Mouse (Mus musculus): ENCODE data around the gene Gprasp2.
"Not testable (repeated sequence)": the region's sequence is repeated elsewhere in the genome, so short reads cannot be mapped to it uniquely, and the experiment has no call there.

Gene Gprasp2

DNA sequence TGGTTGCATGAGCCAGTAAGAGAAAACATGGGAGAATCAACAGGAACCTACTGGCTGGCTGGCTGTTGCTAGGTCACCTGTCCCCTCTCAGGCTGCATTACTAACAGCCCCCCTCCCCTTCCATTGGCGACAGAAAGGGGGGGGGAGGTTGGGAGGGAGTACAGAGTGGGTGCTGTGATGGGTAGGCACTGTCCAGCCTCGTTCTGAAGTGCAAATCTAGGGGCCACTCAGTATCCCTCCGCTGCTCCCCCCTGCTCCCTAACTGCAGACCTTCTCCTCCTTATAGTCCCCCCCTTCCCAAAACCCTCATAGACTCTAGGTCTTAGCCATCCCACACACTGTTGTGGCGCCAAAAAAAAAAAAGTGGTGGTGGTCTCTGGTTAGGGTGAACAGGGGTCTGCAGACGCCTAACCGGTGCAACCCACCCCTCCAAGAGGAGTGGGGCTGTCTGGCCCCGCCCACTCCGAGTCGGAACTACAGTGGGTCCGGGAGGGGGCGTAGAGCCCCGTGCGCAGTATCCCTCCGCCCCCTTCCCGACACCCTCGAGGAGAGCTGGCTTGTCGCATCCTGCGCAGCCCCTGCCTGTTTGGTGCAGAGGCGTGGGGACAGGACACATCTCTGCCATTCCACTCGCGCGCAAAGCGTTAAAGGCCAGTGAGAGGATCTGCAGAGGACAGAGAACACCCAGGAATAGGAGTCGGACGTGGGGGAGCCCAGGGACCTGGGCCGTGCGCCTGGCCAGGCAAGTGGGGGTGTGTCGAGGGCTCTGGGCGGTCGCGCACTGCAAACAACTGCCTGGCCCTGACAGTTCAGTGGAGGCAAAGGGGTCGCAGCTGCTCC, at the start of gene Gprasp2:
TSS of gene Gprasp2 (plus strand) at position 514 of the 840 bp plus-strand sequence.
- POLR2A ChIA-PET, result interaction anchor here in 1 of 4 experiments (0.7 to 0.9 kb wide), 2 partner anchors 42 to 96 kb away, joined by 3 to 4 read pairs; partner anchors contain the start of genes Armcx5 and Gprasp1
- CTCF ChIA-PET, result interaction anchor here in 1 of 4 experiments (1.0 kb wide), 1 partner anchor 135 kb away, joined by 3 read pairs; no protein-coding TSS in a partner anchor

DNA sequence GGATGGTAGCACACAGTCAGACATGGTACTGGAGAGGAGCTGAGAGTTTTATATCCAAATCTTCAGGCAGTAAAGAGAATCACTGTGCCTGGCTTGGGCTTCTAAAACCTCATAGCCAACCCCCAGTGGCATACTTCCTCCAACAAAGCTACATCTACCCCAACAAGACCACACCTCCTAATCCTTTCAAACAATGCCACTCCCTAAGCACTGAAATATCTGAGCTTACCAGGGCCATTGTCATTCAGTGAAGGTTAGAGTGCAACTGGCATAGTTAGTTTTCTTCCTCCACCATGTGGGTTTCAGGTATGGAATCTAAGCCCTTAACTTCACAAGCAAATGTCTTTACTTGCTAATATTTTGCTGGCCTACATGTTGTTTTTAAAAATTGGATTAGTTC, 47.3 kb upstream of the Gprasp2 start:
- ChIA-PET POLR2A (interaction anchor here in 1 of 4 experiments (1.2 kb wide), 1 partner anchor 49 kb away, joined by 3 read pairs; the partner anchor contains the start of genes Armcx5 and Gprasp1), CTCF (no interaction called here)

DNA sequence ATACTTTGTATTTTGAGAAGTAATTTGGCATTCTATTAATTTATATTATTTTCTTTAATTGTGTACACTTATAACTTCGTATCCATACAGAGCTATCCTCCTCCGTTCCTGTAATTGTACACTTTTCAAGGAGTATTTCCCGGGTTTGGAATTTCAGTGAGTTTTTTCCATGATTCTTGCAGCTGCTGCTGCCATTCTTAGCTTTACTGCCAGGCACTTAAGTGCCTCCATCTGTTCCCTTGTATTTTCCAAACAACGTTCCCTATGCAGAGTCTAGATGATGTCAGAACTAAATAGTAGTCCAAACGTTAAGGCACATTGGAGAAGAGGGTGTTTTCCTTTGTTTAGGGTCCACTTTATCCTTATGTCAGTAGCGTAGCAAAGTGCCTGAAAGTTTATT, 46.5 kb upstream of the Gprasp2 start:
- ChIA-PET CTCF (no interaction called here), POLR2A (interaction anchor here in 1 of 4 experiments (1.2 kb wide), 1 partner anchor 50 kb away, joined by 3 read pairs; the partner anchor contains the start of genes Armcx5 and Gprasp1)

- CTCF ChIA-PET, result interaction anchor here in 1 of 4 experiments (1.2 kb wide), 1 partner anchor 180 kb away, joined by 3 read pairs; no protein-coding TSS in a partner anchor
- POLR2A ChIA-PET, result interaction anchor here (0.6 to 1.4 kb wide), 7 partner anchors 43 to 380 kb away, joined by 3 to 8 read pairs (median 4); partner anchors contain the start of genes Armcx5 (in 1 of the 4), Gprasp1 (in 1 of the 4), Gprasp2 (in 1 of the 4) and Tceal8 (in 1 of the 4)
Measured at GRCm38 (mm10) chrX:135795591-135796304, 43.1 kb upstream of the Gprasp2 start.

DNA sequence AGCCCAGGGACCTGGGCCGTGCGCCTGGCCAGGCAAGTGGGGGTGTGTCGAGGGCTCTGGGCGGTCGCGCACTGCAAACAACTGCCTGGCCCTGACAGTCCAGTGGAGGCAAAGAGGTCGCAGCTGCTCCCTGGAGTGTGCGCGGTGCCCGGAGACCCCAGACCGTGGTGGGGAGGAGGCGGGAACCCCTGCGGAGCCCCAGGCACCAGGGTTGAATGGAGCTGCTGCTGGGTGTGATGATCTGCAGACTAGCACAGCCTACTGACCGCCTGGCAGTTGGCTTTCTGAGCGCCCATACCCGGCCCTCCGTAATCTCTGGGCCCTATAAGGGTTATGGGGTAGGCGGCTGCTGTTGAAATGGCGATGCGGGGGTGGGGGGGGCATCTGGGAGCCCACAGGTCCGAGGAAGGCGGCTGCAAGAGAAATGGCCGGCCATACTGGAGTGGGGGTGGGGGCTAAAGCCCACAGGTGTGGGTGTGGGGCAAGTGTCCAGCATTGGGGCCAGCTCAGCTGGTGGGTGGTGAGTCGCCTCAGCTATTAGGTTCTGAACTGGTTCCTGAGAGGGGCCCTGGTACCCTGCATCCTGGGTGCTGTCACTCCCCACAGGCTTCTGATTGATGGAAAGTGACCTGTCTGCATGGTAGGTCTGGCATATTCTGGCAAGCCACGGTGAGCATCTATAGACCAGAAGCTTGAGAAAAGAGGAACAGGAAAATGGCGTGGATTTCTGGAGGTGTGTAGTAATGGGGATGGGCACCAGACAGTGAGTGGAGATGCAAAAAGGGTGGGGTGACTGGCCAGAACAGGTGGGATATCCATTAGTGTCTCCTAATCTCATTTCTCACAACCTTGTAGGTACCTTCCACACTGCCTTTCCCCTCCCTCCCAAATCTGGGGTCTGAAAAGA, 42.3 kb upstream of the Gprasp2 start:
- CTCF ChIA-PET, result interaction anchor here in 1 of 4 experiments (1.2 kb wide), 1 partner anchor 179 kb away, joined by 3 read pairs; no protein-coding TSS in a partner anchor
- POLR2A ChIA-PET, result interaction anchor here in 3 of 4 experiments (0.7 to 1.4 kb wide), 6 partner anchors 42 to 379 kb away, joined by 3 to 8 read pairs (median 4); partner anchors contain the start of genes Armcx5 (in 1 of the 3), Gprasp1 (in 1 of the 3), Gprasp2 (in 1 of the 3) and Tceal8 (in 1 of the 3)

GRCm38 (mm10) chrX:135797212-135797644, 41.6 kb upstream of the Gprasp2 start, which contains the start of gene Bhlhb9:
Gene Bhlhb9, plus strand, starts transcription at chrX:135797594.
- CTCF ChIA-PET, result interaction anchor here in 1 of 4 experiments (1.2 kb wide), 1 partner anchor 178 kb away, joined by 3 read pairs; no protein-coding TSS in a partner anchor
- POLR2A ChIA-PET, result not testable (repeated sequence)

DNA sequence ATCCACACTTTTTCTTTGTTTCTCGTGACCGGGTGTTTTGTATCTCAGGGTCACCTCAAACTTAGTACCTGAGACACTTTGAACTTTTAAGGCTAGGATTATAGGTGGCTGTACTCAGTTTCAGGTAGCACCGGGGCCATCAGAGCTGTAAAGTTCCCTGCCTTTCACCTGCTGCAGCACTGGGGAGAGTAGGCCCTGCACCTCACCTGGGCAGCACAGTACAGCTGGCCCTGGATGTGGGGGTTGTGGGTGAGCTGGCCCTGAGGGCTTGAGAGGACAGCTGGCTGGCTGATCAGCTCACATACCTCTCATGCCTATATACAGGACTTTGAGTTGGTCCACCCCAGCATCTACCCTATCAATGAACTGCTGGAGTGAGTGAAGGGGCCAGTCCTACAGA, 34.7 kb upstream of the Gprasp2 start:
- POLR2A ChIA-PET, result no interaction called here
- CTCF ChIA-PET, result no interaction called here

GRCm38 (mm10) chrX:135805780-135806179, 33.1 kb upstream of the Gprasp2 start:
- ChIA-PET CTCF (interaction anchor here in 1 of 4 experiments (0.6 kb wide), 1 partner anchor 305 kb away, joined by 6 read pairs; no protein-coding TSS in a partner anchor), POLR2A (interaction anchor here in 1 of 4 experiments (0.6 kb wide), 1 partner anchor 1296 kb away, joined by 3 read pairs; no protein-coding TSS in a partner anchor)

- CTCF ChIA-PET, POLR2A ChIA-PET: not testable (repeated sequence)
Measured at GRCm38 (mm10) chrX:135835896-135836295, 2.9 kb upstream of the Gprasp2 start.

DNA sequence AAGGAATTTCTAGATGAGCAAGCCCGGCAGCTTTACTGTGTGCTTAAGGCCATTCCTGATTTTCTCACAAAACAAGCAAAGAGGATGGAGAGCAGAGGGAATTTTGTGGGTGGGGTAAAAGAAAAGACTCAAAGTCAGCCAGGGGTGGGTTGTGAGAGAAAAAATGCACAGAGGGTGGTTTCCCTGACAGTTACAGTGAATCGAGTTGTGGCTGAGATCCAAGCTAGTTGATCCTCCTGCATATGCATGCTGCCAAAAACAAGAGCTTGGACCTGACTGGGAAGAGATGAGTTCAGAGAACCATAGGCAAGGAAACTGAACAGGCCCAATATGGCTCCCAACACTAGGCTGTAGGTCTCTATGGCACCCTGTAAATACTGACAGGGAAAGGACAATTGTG, 938 bp upstream of the Gprasp2 start:
- ChIA-PET POLR2A (no interaction called here), CTCF (no interaction called here)

DNA sequence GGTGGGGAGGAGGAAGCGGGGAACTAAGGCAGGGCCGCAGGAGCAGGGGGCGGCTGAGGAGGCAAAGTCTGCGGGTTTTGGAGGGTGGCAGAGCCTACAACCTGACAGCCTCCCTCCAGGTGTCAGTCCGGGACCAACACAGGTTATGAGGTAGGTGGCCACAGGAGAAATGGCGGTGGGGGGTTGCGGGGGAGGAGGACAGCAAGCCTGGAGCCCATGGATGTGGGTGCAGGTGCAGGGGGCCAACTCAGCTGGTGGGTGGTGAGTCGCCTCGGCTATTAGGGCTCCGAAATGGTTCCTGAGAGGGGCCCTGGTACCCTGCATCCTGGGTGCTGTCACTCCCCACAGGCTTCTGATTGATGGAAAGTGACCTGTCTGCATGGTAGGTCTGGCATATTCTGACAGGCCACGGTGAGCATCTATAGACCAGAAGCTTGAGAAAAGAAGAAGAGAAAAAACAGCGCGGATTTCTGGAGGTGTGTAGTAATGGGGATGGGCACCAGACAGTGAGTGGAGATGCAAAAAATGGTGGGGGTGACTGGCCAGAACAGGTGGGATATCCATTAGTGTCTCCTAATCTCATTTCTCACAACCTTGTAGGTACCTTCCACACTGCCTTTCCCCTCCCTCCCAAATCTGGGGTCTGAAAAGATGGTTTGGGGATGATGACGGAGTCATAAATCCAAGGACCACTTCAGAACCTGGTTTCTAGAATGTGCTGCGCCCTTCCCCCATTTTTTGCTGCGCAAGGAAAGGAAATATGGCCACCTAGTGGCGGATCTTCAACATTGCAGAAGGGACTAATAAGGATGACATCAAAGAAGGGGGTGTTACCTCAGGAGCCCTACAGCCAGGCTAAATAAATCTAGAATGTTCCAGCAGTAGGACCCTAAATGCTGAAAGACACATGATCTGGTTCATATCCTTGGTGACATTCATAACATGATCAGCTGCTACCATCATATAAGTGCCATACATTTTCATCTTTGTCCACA, 860 bp downstream of the Gprasp2 start:
- ChIA-PET POLR2A (interaction anchor here in 1 of 4 experiments (0.9 kb wide), 1 partner anchor 43 kb away, joined by 4 read pairs; no protein-coding TSS in a partner anchor), CTCF (interaction anchor here in 1 of 4 experiments (1.0 kb wide), 1 partner anchor 134 kb away, joined by 3 read pairs; no protein-coding TSS in a partner anchor)

- CTCF ChIA-PET, result not testable (repeated sequence)
- POLR2A ChIA-PET, result interaction anchor here in 1 of 4 experiments (1.2 kb wide), 1 partner anchor 19 kb away, joined by 9 read pairs; no protein-coding TSS in a partner anchor
Measured at GRCm38 (mm10) chrX:135866806-135867205, 28.0 kb downstream of the Gprasp2 start.

DNA sequence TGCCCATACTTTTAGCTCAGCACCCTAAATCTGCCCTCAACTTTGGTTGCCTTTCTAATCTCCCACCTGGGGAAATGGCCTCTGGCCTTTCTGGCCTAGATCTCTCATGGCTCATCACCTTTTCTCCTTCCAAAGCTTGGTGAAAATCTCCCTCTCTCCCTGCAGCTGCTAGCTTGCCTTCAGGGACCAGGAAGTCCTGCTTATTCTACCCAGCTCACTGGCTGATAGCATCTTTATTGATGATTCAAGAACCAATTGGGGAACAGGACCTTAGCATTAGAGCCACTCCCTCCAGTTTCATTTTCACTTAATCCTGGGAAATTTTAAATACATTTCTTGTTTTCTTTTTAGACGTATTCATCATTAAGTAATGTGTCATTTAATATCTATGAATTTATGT, 37.8 kb downstream of the Gprasp2 start:
- ChIA-PET POLR2A (interaction anchor here in 1 of 4 experiments (0.7 kb wide), 1 partner anchor 10 kb away, joined by 3 read pairs; no protein-coding TSS in a partner anchor), CTCF (no interaction called here)

DNA sequence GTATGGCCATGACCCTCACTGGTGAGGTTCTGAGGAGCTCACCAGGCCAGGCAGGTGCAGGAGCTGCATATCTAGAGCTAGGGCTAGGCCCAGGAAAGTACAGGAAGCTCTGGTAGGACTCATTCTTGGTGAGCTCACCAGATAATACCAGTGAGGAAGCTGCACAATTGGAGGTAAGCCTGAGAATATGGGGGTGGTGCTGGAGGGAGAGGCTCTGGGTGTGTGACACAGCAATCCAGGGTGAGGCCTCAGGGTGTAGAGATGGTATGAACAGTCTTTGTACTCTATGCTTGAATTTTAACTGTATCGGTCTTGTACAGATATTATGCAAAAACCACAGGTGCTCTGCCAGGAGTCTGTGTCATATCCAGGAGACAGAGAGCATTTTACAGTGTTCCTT, 40.8 kb downstream of the Gprasp2 start:
- POLR2A ChIA-PET, result interaction anchor here in 1 of 4 experiments (0.6 kb wide), 1 partner anchor 1555 kb away, joined by 6 read pairs; no protein-coding TSS in a partner anchor
- CTCF ChIA-PET, result no interaction called here

- CTCF ChIA-PET, result no interaction called here
- POLR2A ChIA-PET, result interaction anchor here in 3 of 4 experiments (0.6 to 1.9 kb wide), 14 partner anchors 9 to 287 kb away, joined by 3 to 9 read pairs (median 3); partner anchors contain the start of genes Armcx5 (in 1 of the 3), Gprasp1 (in 1 of the 3) and Tceal8 (in 1 of the 3)
Measured at GRCm38 (mm10) chrX:135885411-135886233, 46.8 kb downstream of the Gprasp2 start.

GRCm38 (mm10) chrX:135886234-135886585, 47.4 kb downstream of the Gprasp2 start:
- CTCF ChIA-PET, result no interaction called here
- POLR2A ChIA-PET, result interaction anchor here in 3 of 4 experiments (0.5 to 1.9 kb wide), 8 partner anchors 9 to 286 kb away, joined by 3 to 6 read pairs (median 3); partner anchors contain the start of genes Armcx5 (in 1 of the 3), Gprasp1 (in 1 of the 3) and Tceal8 (in 1 of the 3)
